Mouse (Mus musculus): ENCODE data around the gene Slc8b1. TPM values are rescaled to one million over a fixed set of nuclear protein-coding genes. Genes with fewer than 3 reads are reported as not detected.
A peak's percentile ranks its signal among the peaks of the same experiment; 100 is the strongest.

The Slc8b1 gene
- total and polyA plus RNA-seq, 3 experiments: 3.2 to 5.8 (median 5.1) TPM

- DNase-seq (ENCODE audit: extremely low read depth): no peak
- Histone ChIP-seq H3K79me2 (replicated peaks; ENCODE audit: control insufficient read depth, extremely low read depth, insufficient read depth, poor library complexity, severe bottlenecking) (no peaks in the 10 kb centered on the region), H3K4me3 (replicated peaks in 1 of 3; ENCODE audit: low read depth in 2 of 3, low read length in 2 of 3, poor library complexity in 1 of 3) (no peak overlapping the region), H3K4me1 (ENCODE audit: control insufficient read depth in 1 of 2, insufficient read depth in 2 of 2) (peaks cover 0 to 9% of the 10 kb centered on the region in 2 experiments; a peak in 2 of 4 replicates), H3K27ac (ENCODE audit: insufficient read depth, low read depth) (no peak overlapping the region), H3K9me3 (replicated peaks; ENCODE audit: low read length) (no peaks in the 10 kb centered on the region), H3K4me2 (ENCODE audit: insufficient read depth, low read depth, poor library complexity, severe bottlenecking) (no peak overlapping the region), H3K36me3 (replicated peaks in 1 of 2; ENCODE audit: control insufficient read depth in 1 of 2, insufficient read depth in 1 of 2, low read length in 1 of 2) (peaks cover 0 to 35% of the 10 kb centered on the region in 2 experiments), H3K27me3 (replicated peaks) (no peaks in the 10 kb centered on the region), H3K9ac (ENCODE audit: insufficient read depth, low read depth) (no peak overlapping the region)
- in situ Hi-C loops (cut with MboI; ENCODE audit: low pct_ligation_motif_present, low pct_unique_long_range_greater_than_20kb, low sequenced_read_pairs) (no loop called here), dilution Hi-C loops (cut with MboI; ENCODE audit: extremely low pct_ligation_motif_present, extremely low pct_unique_long_range_greater_than_20kb, low sequenced_read_pairs) (no loop called here)
- TF ChIP-seq NRF1 (IDR thresholded peaks at IDR 0.05; ENCODE audit: low read depth, low read length) (peak; percentile 58; the same call in 1 of the 2 replicates), TCF12 (IDR thresholded peaks at IDR 0.05; ENCODE audit: low read depth, low read length) (no peak)
Observed at GRCm38 (mm10) chr5:120548236-120548850, 37.4 kb downstream of the Slc8b1 start.

DNA sequence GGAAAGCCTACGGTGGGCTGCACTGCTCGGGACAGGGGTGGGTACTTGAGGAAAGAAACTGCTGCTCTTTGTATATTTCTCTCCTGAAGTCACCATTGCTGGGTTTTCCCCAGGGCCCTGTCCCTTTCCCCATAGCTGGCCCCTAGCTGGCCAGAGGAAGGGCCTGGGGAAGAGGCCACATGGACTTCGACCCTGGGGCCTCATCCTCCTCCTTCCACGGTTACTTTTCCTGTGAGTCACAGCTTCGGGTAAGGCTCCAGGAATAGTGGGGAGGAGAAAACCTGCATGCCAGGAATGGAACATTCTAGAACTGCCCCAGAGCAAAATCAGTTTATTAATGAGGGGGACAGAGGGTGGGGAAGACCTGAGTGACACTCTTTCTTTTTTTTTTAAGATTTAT lies 39.2 kb downstream of the Slc8b1 start:
- no peaks in the 10 kb centered on the region for H3K9me3 ChIP-seq (replicated peaks; ENCODE audit: low read length)
- peaks cover 0 to 9% of the 10 kb centered on the region in 2 experiments; a peak in 2 of 4 replicates for H3K4me1 ChIP-seq (ENCODE audit: control insufficient read depth in 1 of 2, insufficient read depth in 2 of 2)
- in situ Hi-C loops (cut with MboI; ENCODE audit: low pct_ligation_motif_present, low pct_unique_long_range_greater_than_20kb, low sequenced_read_pairs) (no loop called here), dilution Hi-C loops (cut with MboI; ENCODE audit: extremely low pct_ligation_motif_present, extremely low pct_unique_long_range_greater_than_20kb, low sequenced_read_pairs) (no loop called here)
- H3K27ac ChIP-seq (ENCODE audit: insufficient read depth, low read depth): no peak overlapping the region
- H3K4me2 ChIP-seq (ENCODE audit: insufficient read depth, low read depth, poor library complexity, severe bottlenecking): no peak overlapping the region
- no peak overlapping the region for H3K4me3 ChIP-seq (replicated peaks in 1 of 3; ENCODE audit: low read depth in 2 of 3, low read length in 2 of 3, poor library complexity in 1 of 3)
- peaks cover 0 to 42% of the 10 kb centered on the region in 2 experiments for H3K36me3 ChIP-seq (replicated peaks in 1 of 2; ENCODE audit: control insufficient read depth in 1 of 2, insufficient read depth in 1 of 2, low read length in 1 of 2)
- no peaks in the 10 kb centered on the region for H3K79me2 ChIP-seq (replicated peaks; ENCODE audit: control insufficient read depth, extremely low read depth, insufficient read depth, poor library complexity, severe bottlenecking)
- H3K9ac ChIP-seq (ENCODE audit: insufficient read depth, low read depth): no peak overlapping the region
- no peaks in the 10 kb centered on the region for H3K27me3 ChIP-seq (replicated peaks)
- TF ChIP-seq GABPA (IDR thresholded peaks at IDR 0.05; ENCODE audit: insufficient replicate concordance, low read depth, low read length) (no peak), NELFE (IDR thresholded peaks at IDR 0.05; ENCODE audit: low read depth, low read length) (no peak), MYC (IDR thresholded peaks at IDR 0.05; ENCODE audit: low read depth, low read length) (no peak), HCFC1 (IDR thresholded peaks at IDR 0.05; ENCODE audit: low read depth, low read length) (no peak), ZKSCAN1 (IDR thresholded peaks at IDR 0.05; ENCODE audit: borderline replicate concordance, low read depth, low read length) (no peak), KAT2A (IDR thresholded peaks at IDR 0.05; ENCODE audit: insufficient replicate concordance, low read length) (no peak), MAFK (IDR thresholded peaks at IDR 0.05; ENCODE audit: insufficient replicate concordance, low read length) (no peak), JUN (IDR thresholded peaks at IDR 0.05; ENCODE audit: insufficient read depth, low read depth, low read length) (no peak), IRF4 (IDR thresholded peaks at IDR 0.05; ENCODE audit: low read depth, low read length) (no peak), JUND (conservative IDR thresholded peaks at IDR 0.05; ENCODE audit: low read depth, low read length) (no peak), POLR2AphosphoS2 (IDR thresholded peaks at IDR 0.05; ENCODE audit: low read depth, low read length) (no peak), TCF12 (IDR thresholded peaks at IDR 0.05; ENCODE audit: low read depth, low read length) (no peak), ETS1 (conservative IDR thresholded peaks at IDR 0.05; ENCODE audit: low read depth, low read length) (no peak), TBP (conservative IDR thresholded peaks at IDR 0.05; ENCODE audit: low read depth, low read length) (no peak), ZMIZ1 (IDR thresholded peaks at IDR 0.05; ENCODE audit: low read depth, low read length) (no peak), CHD2 (IDR thresholded peaks at IDR 0.05; ENCODE audit: low read length) (no peak), SIN3A (IDR thresholded peaks at IDR 0.05; ENCODE audit: low read length) (no peak)
- DNase-seq (ENCODE audit: extremely low read depth): no peak
